Mouse (Mus musculus): ENCODE data around the gene Klk9. TPM values are rescaled to one million over a fixed set of nuclear protein-coding genes. Genes with fewer than 3 reads are reported as not detected.

The Klk9 gene
- total RNA-seq, 2 experiments from 2014 or later, result not detected

GRCm38 (mm10) chr7:43785286-43785685 is 6.4 kb upstream of the Klk9 start:
- intact Hi-C loops (cut with DNase I), result loop anchor here (5.0 to 10.0 kb wide), 2 partner anchors 112 to 200 kb away; no protein-coding TSS in a partner anchor
- DNase-seq (ENCODE audit: low spot score), result no peak

- DNase-seq (ENCODE audit: low spot score), result no peak
- intact Hi-C loops (cut with DNase I), result loop anchor here (5.0 to 10.0 kb wide), 2 partner anchors 109 to 203 kb away; no protein-coding TSS in a partner anchor
These were observed 3.6 kb upstream of the Klk9 start for GRCm38 (mm10) chr7:43788096-43788495.

- DNase-seq (ENCODE audit: low spot score), result no peak
- intact Hi-C loops (cut with DNase I), result loop anchor here (5.0 to 10.0 kb wide), 2 partner anchors 108 to 204 kb away; no protein-coding TSS in a partner anchor
These were observed 2.4 kb upstream of the Klk9 start for GRCm38 (mm10) chr7:43789295-43789694.

GRCm38 (mm10) chr7:43796355-43796754 is 4.7 kb downstream of the Klk9 start:
- DNase-seq (ENCODE audit: low spot score), result no peak
- intact Hi-C loops (cut with DNase I), result no loop called here

- no peak for DNase-seq (ENCODE audit: low spot score)
- intact Hi-C loops (cut with DNase I), result no loop called here
These were observed 5.7 kb downstream of the Klk9 start, which contains the start of gene Klk8 for GRCm38 (mm10) chr7:43797333-43797769. Gene Klk8, plus strand, starts transcription at chr7:43797577.

- intact Hi-C loops (cut with DNase I), result no loop called here
- DNase-seq (ENCODE audit: low spot score), result no peak
These were observed 6.3 kb downstream of the Klk9 start for GRCm38 (mm10) chr7:43797844-43798462.

GRCm38 (mm10) chr7:43799876-43800275 is 8.2 kb downstream of the Klk9 start:
- DNase-seq (ENCODE audit: low spot score), result no peak
- intact Hi-C loops (cut with DNase I), result no loop called here

- intact Hi-C loops (cut with DNase I), result no loop called here
- DNase-seq (ENCODE audit: low spot score), result no peak
These were observed 19.3 kb downstream of the Klk9 start, which contains the start of gene Klk7 for GRCm38 (mm10) chr7:43810994-43811393. Gene Klk7, plus strand, starts transcription at chr7:43811294.

GRCm38 (mm10) chr7:43815211-43815610 is 23.5 kb downstream of the Klk9 start:
- intact Hi-C loops (cut with DNase I), result no loop called here
- DNase-seq (ENCODE audit: low spot score), result no peak

GRCm38 (mm10) chr7:43816746-43817145 is 25.1 kb downstream of the Klk9 start:
- no peak for DNase-seq (ENCODE audit: low spot score)
- intact Hi-C loops (cut with DNase I), result no loop called here

- DNase-seq (ENCODE audit: low spot score), result no peak
These were observed 29.9 kb downstream of the Klk9 start for GRCm38 (mm10) chr7:43821581-43821980.

GRCm38 (mm10) chr7:43824199-43824598 is 32.5 kb downstream of the Klk9 start, which contains the start of gene Klk6:
Gene Klk6, plus strand, starts transcription at chr7:43824499.
- intact Hi-C loops (cut with DNase I), result no loop called here
- DNase-seq (ENCODE audit: low spot score), result no peak

More at GRCm38 (mm10) chr7:43821581-43821980, 29.9 kb downstream of the Klk9 start:
- intact Hi-C loops (cut with DNase I), result no loop called here

- DNase-seq (ENCODE audit: low spot score), result no peak
These were observed 34.4 kb downstream of the Klk9 start for GRCm38 (mm10) chr7:43826056-43826455.

GRCm38 (mm10) chr7:43827706-43828105 is 36.0 kb downstream of the Klk9 start:
- intact Hi-C loops (cut with DNase I), result no loop called here
- no peak for DNase-seq (ENCODE audit: low spot score)

More at GRCm38 (mm10) chr7:43826056-43826455, 34.4 kb downstream of the Klk9 start:
- intact Hi-C loops (cut with DNase I), result no loop called here

GRCm38 (mm10) chr7:43829006-43829405 is 37.3 kb downstream of the Klk9 start:
- DNase-seq (ENCODE audit: low spot score), result no peak
- intact Hi-C loops (cut with DNase I), result no loop called here

- intact Hi-C loops (cut with DNase I), result no loop called here
These were observed 50.0 kb downstream of the Klk9 start, which contains the start of gene Klk5 for GRCm38 (mm10) chr7:43841701-43842100. Gene Klk5, plus strand, starts transcription at chr7:43841971.

GRCm38 (mm10) chr7:43843801-43844200 is 52.1 kb downstream of the Klk9 start:
- DNase-seq (ENCODE audit: low spot score), result no peak
- intact Hi-C loops (cut with DNase I), result no loop called here

More at GRCm38 (mm10) chr7:43841701-43842100, 50.0 kb downstream of the Klk9 start, which contains the start of gene Klk5:
- DNase-seq (ENCODE audit: low spot score), result no peak

All from heart, postnatal 25 days (tissue).